Mouse (Mus musculus) heart, embryonic 16.5 days (tissue): ENCODE results near the gene Zfp655. TPM values are rescaled to one million over a fixed set of nuclear protein-coding genes. Genes with fewer than 3 reads are reported as not detected.
"Not testable (repeated sequence)": the region's sequence is repeated elsewhere in the genome, so short reads cannot be mapped to it uniquely, and the experiment has no call there.

Source experiments
- ATAC-seq: fragments of 200-750 bp; cut with Nextera tagmentation; replicated peaks from 2 replicates; pipeline ENCODE4 v1.8.0; 2017; ENCODE audit warnings: moderate number of reproducible peaks; ENCODE audit not compliant: insufficient read depth, low FRiP score; ENCODE audit errors: extremely low read depth
- H3K27ac ChIP-seq: fragments of 300-500 bp; sonication (generic); 2 replicates; pipeline ENCODE4 v1.5.1; 2014; ENCODE audit warnings: mild to moderate bottlenecking, low read length, control low read depth, moderate library complexity
- H3K27me3 ChIP-seq: fragments of 300-500 bp; sonication (generic); 2 replicates; pipeline ENCODE4 v1.6.1; 2014; ENCODE audit warnings: low read length, mixed read lengths; ENCODE audit not compliant: control insufficient read depth, insufficient read depth
- H3K36me3 ChIP-seq: fragments of 300-500 bp; sonication (generic); 2 replicates; pipeline ENCODE4 v1.6.1; 2014; ENCODE audit not compliant: control insufficient read depth, insufficient read depth
- H3K4me1 ChIP-seq: fragments of 300-500 bp; sonication (generic); 2 replicates; pipeline ENCODE4 v1.6.1; 2014; ENCODE audit warnings: low read length, mixed read lengths; ENCODE audit not compliant: control insufficient read depth, insufficient read depth
- H3K4me2 ChIP-seq: fragments of 300-500 bp; sonication (generic); 2 replicates; pipeline ENCODE4 v1.6.1; 2014; ENCODE audit warnings: low read depth, mild to moderate bottlenecking, control low read depth, low read length
- H3K4me3 ChIP-seq: fragments of 300-500 bp; sonication (generic); 2 replicates; pipeline ENCODE4 v1.5.1; 2014; ENCODE audit warnings: mild to moderate bottlenecking, control low read depth, low read length
- H3K9ac ChIP-seq: fragments of 300-500 bp; sonication (generic); 2 replicates; pipeline ENCODE4 v1.6.1; 2014; ENCODE audit warnings: low read length, control low read depth
- H3K9me3 ChIP-seq: fragments of 300-500 bp; sonication (generic); replicated peaks from 2 replicates; pipeline ENCODE4 v1.6.1; 2016; ENCODE audit warnings: low read length; ENCODE audit not compliant: control insufficient read depth
- WGBS: fragments of 180-500 bp; shearing (Covaris S2); extraction: QIAGEN DNeasy Blood & Tissue Kit; methylation state at CpG from one replicate; pipeline ENCODE4 v1.1.7; 2014; 5-methylcytosine and 5-hydroxymethylcytosine counted together
- polyA plus RNA-seq: library from polyadenylated mRNA; unstranded; fragments of >200 nt; fragmentation: Nextera tagmentation; extraction: Ambion mirVana; gene quantifications from 2 replicates; pipeline ENCODE4 v1.2.1, GENCODE M21; 2015

The Zfp655 gene
- polyA plus RNA-seq, 1 experiment from 2014 or later, result 31.9 TPM

DNA sequence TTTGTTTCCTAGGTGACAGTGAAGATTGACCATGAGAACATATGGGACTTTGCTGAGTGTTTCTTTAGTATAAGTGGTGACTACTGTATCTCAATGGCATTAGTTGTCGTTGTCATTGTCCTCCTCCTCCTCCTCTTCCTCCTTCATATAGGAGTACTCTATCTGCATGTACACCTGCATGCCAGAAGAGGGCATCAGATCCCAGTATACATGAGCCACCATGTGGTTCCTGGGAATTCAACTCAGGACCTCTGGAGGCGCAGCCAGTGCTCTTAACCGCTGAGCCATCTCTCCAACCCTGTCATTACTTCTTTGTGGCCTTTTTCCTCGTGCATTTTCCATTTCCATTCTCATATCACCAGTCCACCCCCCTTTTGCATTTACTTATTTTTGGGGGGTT lies 16.8 kb upstream of the Zfp655 start:
- Histone ChIP-seq H3K27ac (no peak overlapping the region), H3K9me3 (no peaks in the 10 kb centered on the region; the same call in 1 of the 2 replicates), H3K36me3 (peaks cover 48% of the 10 kb centered on the region), H3K9ac (no peak overlapping the region), H3K4me3 (no peak overlapping the region), H3K4me1 (no peaks in the 10 kb centered on the region), H3K27me3 (no peaks in the 10 kb centered on the region), H3K4me2 (no peak overlapping the region)
- ATAC-seq, result no peak
- 70% methylated on average over 4 of the region's 4 CpGs for WGBS

DNA sequence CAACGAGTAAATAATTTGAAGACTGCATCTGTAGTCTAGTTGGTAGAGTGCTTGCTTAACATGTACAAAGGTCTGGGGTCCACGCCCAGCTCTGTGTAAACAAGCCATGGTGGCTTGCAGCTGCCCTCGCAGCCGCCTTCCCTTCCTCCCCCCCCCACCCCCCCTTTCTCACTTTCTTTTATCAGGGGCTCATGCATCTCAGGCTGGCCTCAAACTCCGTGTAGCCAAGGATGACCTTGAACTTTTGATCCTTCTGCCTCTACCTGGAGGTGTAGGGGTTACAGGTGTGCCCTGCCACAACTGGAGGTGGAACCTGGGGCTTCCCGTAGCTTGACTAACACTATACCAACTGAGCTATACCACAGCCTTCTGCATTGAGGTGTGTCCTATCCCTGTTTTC lies 13.8 kb upstream of the Zfp655 start:
- peaks cover 46% of the 10 kb centered on the region for H3K36me3 ChIP-seq
- no peak for ATAC-seq
- H3K9me3 ChIP-seq, result no peaks in the 10 kb centered on the region
- no peaks in the 10 kb centered on the region for H3K27me3 ChIP-seq
- no peak overlapping the region for H3K9ac ChIP-seq
- WGBS, result 81% methylated on average over 6 of the region's 6 CpGs
- no peak overlapping the region for H3K27ac ChIP-seq
- H3K4me2 ChIP-seq, result no peak overlapping the region
- no peaks in the 10 kb centered on the region for H3K4me1 ChIP-seq
- H3K4me3 ChIP-seq, result no peak overlapping the region

DNA sequence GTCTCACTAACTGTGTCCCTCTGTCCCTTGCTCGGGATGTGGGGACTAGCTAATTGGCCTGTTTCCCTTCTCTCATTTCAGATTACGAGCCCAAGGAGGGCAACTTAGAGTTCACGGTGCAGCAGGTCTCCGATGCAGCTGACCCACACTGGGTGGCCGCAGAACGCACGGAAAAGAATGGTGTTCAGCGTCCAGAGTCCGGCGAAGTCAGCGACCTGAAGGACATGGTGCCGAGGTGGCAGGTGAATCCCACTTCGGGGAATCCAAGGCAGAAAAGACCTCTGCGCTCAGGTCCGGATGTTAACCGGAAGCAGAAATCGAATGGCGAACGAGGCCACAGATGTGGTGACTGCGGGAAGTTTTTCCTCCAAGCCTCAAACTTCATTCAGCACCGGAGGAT lies 13.3 kb upstream of the Zfp655 start:
- Histone ChIP-seq H3K4me3 (no peak overlapping the region), H3K27me3 (no peaks in the 10 kb centered on the region), H3K36me3 (peaks cover 44% of the 10 kb centered on the region), H3K9ac (no peak overlapping the region), H3K9me3 (no peaks in the 10 kb centered on the region), H3K4me1 (no peaks in the 10 kb centered on the region), H3K27ac (no peak overlapping the region), H3K4me2 (no peak overlapping the region)
- ATAC-seq, result no peak
- 94% methylated on average over 21 of the region's 21 CpGs for WGBS

DNA sequence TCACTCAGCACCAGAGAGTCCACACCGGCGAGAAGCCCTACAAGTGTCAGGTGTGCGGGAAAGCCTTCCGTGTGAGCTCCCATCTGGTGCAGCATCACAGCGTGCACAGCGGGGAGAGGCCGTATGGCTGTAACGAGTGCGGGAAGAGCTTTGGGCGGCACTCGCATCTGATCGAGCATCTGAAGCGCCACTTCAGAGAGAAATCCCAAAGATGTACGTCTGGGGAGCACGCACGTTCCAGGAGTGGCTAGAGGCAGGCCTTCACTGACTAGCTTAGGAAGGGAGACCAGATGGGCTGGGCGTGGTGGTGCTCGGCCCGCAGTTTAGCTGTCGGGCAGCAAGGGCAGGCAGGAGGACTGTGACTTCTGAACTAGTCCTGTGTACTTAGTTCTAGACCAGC lies 12.8 kb upstream of the Zfp655 start:
- H3K4me3 ChIP-seq, result no peak overlapping the region
- ATAC-seq, result no peak
- no peaks in the 10 kb centered on the region for H3K4me1 ChIP-seq
- no peak overlapping the region for H3K9ac ChIP-seq
- no peak overlapping the region for H3K4me2 ChIP-seq
- H3K36me3 ChIP-seq, result peaks cover 39% of the 10 kb centered on the region
- WGBS, result 94% methylated on average over 20 of the region's 20 CpGs
- no peaks in the 10 kb centered on the region for H3K27me3 ChIP-seq
- H3K27ac ChIP-seq, result no peak overlapping the region
- H3K9me3 ChIP-seq, result no peaks in the 10 kb centered on the region

DNA sequence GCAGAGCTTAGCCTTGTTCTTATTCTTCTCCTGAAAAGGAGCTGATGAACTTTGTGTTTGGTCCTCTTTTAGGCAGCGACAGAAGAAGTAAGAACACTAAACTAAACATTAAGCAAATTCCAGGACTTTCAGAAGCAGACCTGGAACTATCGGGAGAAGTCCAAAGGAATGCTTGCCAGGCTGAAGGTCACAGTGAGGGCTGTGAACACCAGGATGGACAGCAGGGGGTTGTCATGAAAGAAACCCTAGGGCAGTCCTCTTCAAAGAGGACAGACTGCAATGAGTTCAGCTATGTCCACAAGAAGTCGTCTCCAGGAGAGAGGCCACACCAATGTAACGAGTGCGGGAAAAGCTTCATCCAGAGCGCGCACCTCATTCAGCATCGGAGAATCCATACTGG lies 11.5 kb upstream of the Zfp655 start:
- H3K27me3 ChIP-seq, result no peaks in the 10 kb centered on the region
- ATAC-seq, result no peak
- peaks cover 39% of the 10 kb centered on the region for H3K36me3 ChIP-seq
- no peak overlapping the region for H3K4me2 ChIP-seq
- H3K4me3 ChIP-seq, result no peak overlapping the region
- no peak overlapping the region for H3K9ac ChIP-seq
- WGBS, result 89% methylated on average over 8 of the region's 8 CpGs
- H3K9me3 ChIP-seq, result no peaks in the 10 kb centered on the region
- H3K4me1 ChIP-seq, result no peaks in the 10 kb centered on the region
- no peak overlapping the region for H3K27ac ChIP-seq

DNA sequence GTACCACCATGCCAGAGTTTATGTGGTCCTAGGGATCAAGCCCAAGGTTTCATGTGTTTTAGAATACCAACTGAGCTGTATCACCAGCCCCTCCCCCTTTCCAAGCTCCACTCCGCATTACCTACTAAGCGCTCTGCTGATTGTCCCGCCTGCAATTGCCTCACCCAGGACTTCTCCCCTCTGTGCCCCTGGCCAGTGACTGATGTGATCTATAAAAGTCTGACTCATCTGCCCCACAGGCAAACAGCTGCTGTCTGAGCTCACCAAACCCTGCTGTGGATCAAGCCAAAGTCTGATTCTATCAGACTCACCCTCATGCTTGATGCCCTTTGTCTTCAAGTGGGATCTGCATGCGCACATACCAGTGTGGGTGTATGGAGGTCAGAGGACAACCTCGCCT lies 8.7 kb upstream of the Zfp655 start:
- Histone ChIP-seq H3K4me2 (no peak overlapping the region), H3K36me3 (peaks cover 33% of the 10 kb centered on the region), H3K4me3 (no peak overlapping the region), H3K9ac (no peak overlapping the region), H3K27me3 (no peaks in the 10 kb centered on the region), H3K4me1 (no peaks in the 10 kb centered on the region), H3K9me3 (no peaks in the 10 kb centered on the region), H3K27ac (no peak overlapping the region)
- WGBS, result 86% methylated on average over 5 of the region's 5 CpGs
- no peak for ATAC-seq

DNA sequence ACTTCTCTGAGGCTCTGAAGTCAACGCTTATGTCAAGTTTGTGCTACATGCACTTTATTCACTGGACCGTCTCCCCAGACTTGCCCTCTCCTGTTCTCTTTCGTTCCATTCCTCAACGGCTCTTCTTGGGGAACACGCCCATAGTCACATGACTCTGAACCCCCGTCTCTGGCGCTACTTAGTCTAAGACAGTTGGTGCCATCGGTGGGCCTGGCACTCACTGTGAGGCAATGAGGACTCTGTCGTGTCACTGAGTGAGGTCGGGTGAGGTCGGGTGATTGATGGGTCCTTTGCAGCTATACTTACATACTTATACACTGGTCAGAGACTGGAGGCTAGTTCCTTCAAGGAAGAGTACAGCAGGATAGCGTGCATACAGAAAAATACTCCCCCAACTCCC lies 8.1 kb upstream of the Zfp655 start:
- H3K9ac ChIP-seq, result no peak overlapping the region
- WGBS, result 80% methylated on average over 12 of the region's 12 CpGs
- H3K4me3 ChIP-seq, result no peak overlapping the region
- no peak for ATAC-seq
- H3K4me1 ChIP-seq, result no peaks in the 10 kb centered on the region
- H3K4me2 ChIP-seq, result no peak overlapping the region
- peaks cover 30% of the 10 kb centered on the region for H3K36me3 ChIP-seq
- H3K27ac ChIP-seq, result no peak overlapping the region
- H3K27me3 ChIP-seq, result no peaks in the 10 kb centered on the region
- H3K9me3 ChIP-seq, result no peaks in the 10 kb centered on the region

DNA sequence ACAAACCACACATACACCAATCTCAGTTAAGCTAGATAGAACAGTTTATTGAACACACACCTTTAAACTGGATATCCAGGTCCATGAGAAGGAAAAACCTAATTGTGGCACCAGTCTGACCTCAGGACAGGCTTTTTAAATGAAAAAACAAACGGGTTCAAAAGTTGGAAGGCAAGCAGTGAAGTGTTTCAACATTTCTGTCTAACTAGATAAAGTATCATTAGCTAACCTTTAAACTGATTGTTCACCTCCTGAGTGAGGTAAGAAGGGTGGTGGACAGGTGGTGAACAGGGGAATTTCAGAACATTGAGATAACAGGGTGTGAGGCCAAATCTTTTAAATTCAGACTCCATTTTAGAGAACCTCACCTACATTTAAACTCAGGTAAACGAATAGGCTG lies 5.1 kb upstream of the Zfp655 start:
- 53% methylated on average over 2 of the region's 2 CpGs for WGBS

DNA sequence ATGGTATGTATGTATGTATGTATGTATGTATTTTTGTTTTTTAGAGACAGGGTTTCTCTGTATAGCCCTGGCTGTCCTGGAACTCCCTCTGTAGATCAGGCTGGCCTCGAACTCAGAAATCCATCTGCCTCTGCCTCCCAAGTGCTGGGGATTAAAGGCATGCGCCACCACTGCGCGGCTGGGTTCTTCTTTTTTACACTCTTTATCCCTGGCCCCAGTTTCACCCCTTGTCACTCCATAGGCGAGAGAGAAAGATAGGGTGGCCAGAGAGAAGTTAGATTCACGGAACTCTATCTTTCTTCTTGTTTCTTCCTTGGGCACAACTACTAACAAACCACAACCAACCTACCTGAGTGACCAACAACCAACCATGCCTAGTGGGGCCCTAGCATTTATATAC lies 2.2 kb upstream of the Zfp655 start:
- 69% methylated on average over 6 of the region's 6 CpGs for WGBS
- H3K4me2 ChIP-seq, H3K9ac ChIP-seq, H3K27me3 ChIP-seq, H3K27ac ChIP-seq, H3K9me3 ChIP-seq, H3K4me3 ChIP-seq, ATAC-seq: not testable (repeated sequence)
- Histone ChIP-seq H3K4me1 (peaks cover 14% of the 10 kb centered on the region), H3K36me3 (peaks cover 10% of the 10 kb centered on the region)

More for the DNA sequence above, 5.1 kb upstream of the Zfp655 start:
- no peak for ATAC-seq
- no peak overlapping the region for H3K4me3 ChIP-seq
- H3K4me2 ChIP-seq, result no peak overlapping the region
- no peaks in the 10 kb centered on the region for H3K9me3 ChIP-seq
- H3K27me3 ChIP-seq, result no peaks in the 10 kb centered on the region
- no peak overlapping the region for H3K9ac ChIP-seq
- 0 out of 2 replicates have a peak, but pooled peaks cover 6% of the 10 kb centered on the region for H3K4me1 ChIP-seq
- H3K27ac ChIP-seq, result no peak overlapping the region
- H3K36me3 ChIP-seq, result peaks cover 7% of the 10 kb centered on the region

DNA sequence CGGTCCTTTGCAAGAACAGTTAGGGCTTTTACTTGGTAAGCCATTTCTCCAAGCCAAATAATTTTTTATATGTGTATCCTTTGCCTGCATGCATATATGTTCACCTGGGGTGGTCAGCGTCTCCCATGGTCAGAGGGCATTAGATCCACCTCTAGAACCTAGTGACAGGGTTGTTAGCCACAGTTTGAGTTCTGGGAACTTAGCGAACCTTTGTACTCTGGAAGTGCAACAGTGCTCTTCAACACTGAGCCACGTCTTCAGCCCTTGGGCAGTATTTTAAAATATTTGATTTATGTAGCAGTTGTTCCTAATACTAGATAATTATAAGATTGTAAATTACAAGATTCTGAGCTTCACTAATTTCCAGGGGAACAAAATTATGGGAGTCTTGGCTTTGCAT lies 874 bp upstream of the Zfp655 start:
- no peak for ATAC-seq
- Histone ChIP-seq H3K4me1 (peaks cover 14% of the 10 kb centered on the region), H3K4me3 (peak overlapping the region; percentile 100), H3K27ac (peak overlapping the region; percentile 98), H3K9me3 (no peaks in the 10 kb centered on the region), H3K4me2 (peak overlapping the region; percentile 88), H3K9ac (peak overlapping the region; percentile 100), H3K36me3 (peaks cover 24% of the 10 kb centered on the region), H3K27me3 (no peaks in the 10 kb centered on the region)
- 90% methylated on average over 4 of the region's 4 CpGs for WGBS
